Mouse (Mus musculus): ENCODE data around the gene Rpl37a. TPM values are rescaled to one million over a fixed set of nuclear protein-coding genes. Genes with fewer than 3 reads are reported as not detected.

Rpl37a gene
- polyA plus RNA-seq, 1 experiment from 2014 or later = 813 TPM

Other genes with a start within 250 kb of the Rpl37a start
- gene March4, start 174.4 kb upstream of the Rpl37a start, polyA plus RNA-seq (2015; fragmentation: Nextera tagmentation; extraction: Ambion mirVana) = 0.03 TPM in 1 of 2 replicates, not detected in the other
- 7.3 and 8.8 TPM in 2 replicates for gene Smarcal1, start 128.0 kb upstream of the Rpl37a start, polyA plus RNA-seq (2015; fragmentation: Nextera tagmentation; extraction: Ambion mirVana)
- not detected in 2 replicates for gene Ankar, start 10.7 kb upstream of the Rpl37a start, polyA plus RNA-seq (2015; fragmentation: Nextera tagmentation; extraction: Ambion mirVana)
- gene Igfbp2, start 113.2 kb downstream of the Rpl37a start, polyA plus RNA-seq (2015; fragmentation: Nextera tagmentation; extraction: Ambion mirVana) = 8.7 and 16.4 TPM in 2 replicates
- 2.0 and 2.2 TPM in 2 replicates for gene Igfbp5, start 163.6 kb downstream of the Rpl37a start, polyA plus RNA-seq (2015; fragmentation: Nextera tagmentation; extraction: Ambion mirVana)

Data from liver, embryonic 15.5 days (tissue).